Mouse (Mus musculus) kidney, postnatal 0 days (tissue): Measurements from ENCODE around the gene Reck. TPM values are rescaled to one million over a fixed set of nuclear protein-coding genes. Genes with fewer than 3 reads are reported as not detected.
A peak's percentile ranks its signal among the peaks of the same experiment; 100 is the strongest.

ENCODE experiments used
- ATAC-seq: fragments of 200-750 bp; cut with Nextera tagmentation; replicated peaks from 2 replicates; pipeline ENCODE4 v1.8.0; 2017; ENCODE audit warnings: low read depth, moderate number of reproducible peaks, moderate TSS enrichment, moderate library complexity; ENCODE audit not compliant: low FRiP score
- DNase-seq: peaks from one replicate; pipeline ENCODE4 v3.0.0-alpha.2; 2016; ENCODE audit warnings: low spot score
- H3K27ac ChIP-seq: fragments of 300-500 bp; sonication (generic); 2 replicates; pipeline ENCODE4 v1.5.1; 2014; ENCODE audit warnings: mild to moderate bottlenecking
- H3K27me3 ChIP-seq: fragments of 300-500 bp; sonication (generic); 2 replicates; pipeline ENCODE4 v1.6.1; 2014; ENCODE audit warnings: low read length, mixed read lengths; ENCODE audit not compliant: insufficient read depth
- H3K36me3 ChIP-seq: fragments of 300-500 bp; sonication (generic); 2 replicates; pipeline ENCODE4 v1.6.1; 2014; ENCODE audit warnings: low read length, mixed read lengths; ENCODE audit not compliant: insufficient read depth
- H3K4me1 ChIP-seq: fragments of 300-500 bp; sonication (generic); replicated peaks from 2 replicates; pipeline ENCODE4 v1.6.1; 2014; ENCODE audit warnings: antibody characterized with exemption, low read length, mixed read lengths; ENCODE audit not compliant: insufficient read depth
- H3K4me2 ChIP-seq: fragments of 300-500 bp; sonication (generic); 2 replicates; pipeline ENCODE4 v1.6.1; 2014; ENCODE audit warnings: mild to moderate bottlenecking, low read length, moderate library complexity, mixed read lengths
- H3K4me3 ChIP-seq: fragments of 300-500 bp; sonication (generic); replicated peaks from 2 replicates; pipeline ENCODE4 v1.5.1; 2014; ENCODE audit warnings: low read depth, low read length
- H3K9ac ChIP-seq: fragments of 300-500 bp; sonication (generic); 2 replicates; pipeline ENCODE4 v1.6.1; 2014; ENCODE audit warnings: low read depth, low read length
- H3K9me3 ChIP-seq: fragments of 300-500 bp; sonication (generic); replicated peaks from 2 replicates; pipeline ENCODE4 v1.6.1; 2016; ENCODE audit warnings: low read length, inconsistent platforms, mixed read lengths
- CTCF ChIP-seq: IDR thresholded peaks from 2 replicates; pipeline ENCODE4 v1.5.1; 2016; ENCODE audit warnings: antibody characterized with exemption, low read depth, mild to moderate bottlenecking, moderate library complexity
- WGBS: fragments of 180-500 bp; shearing (Covaris S2); extraction: QIAGEN DNeasy Blood & Tissue Kit; methylation state at CpG from one replicate; pipeline ENCODE4 v1.1.7; 2014; 5-methylcytosine and 5-hydroxymethylcytosine counted together
- polyA plus RNA-seq: library from polyadenylated mRNA; unstranded; fragments of >200 nt; fragmentation: Nextera tagmentation; extraction: Ambion mirVana; gene quantifications from 2 replicates; pipeline ENCODE4 v1.2.1, GENCODE M21; 2015

Reck gene
- polyA plus RNA-seq, 1 experiment from 2014 or later: 20.2 TPM

- H3K4me3 ChIP-seq: no peak overlapping the region
- DNase-seq (peak; percentile 64), ATAC-seq (no peak)
- H3K4me2 ChIP-seq: peak overlapping the region; percentile 93
- no peak overlapping the region for H3K27ac ChIP-seq
- H3K4me1 ChIP-seq: 0 out of 2 replicates have a peak, but pooled peaks cover 13% of the 10 kb centered on the region
- no peak overlapping the region for H3K9ac ChIP-seq
- H3K27me3 ChIP-seq: no peaks in the 10 kb centered on the region
- WGBS: 47% methylated on average over 9 of the region's 9 CpGs
- no peaks in the 10 kb centered on the region for H3K36me3 ChIP-seq
- H3K9me3 ChIP-seq: no peaks in the 10 kb centered on the region
- TF ChIP-seq CTCF: no peak
These were observed 84.3 kb downstream of the Reck start for GRCm38 (mm10) chr4:43959523-43960179.

DNA sequence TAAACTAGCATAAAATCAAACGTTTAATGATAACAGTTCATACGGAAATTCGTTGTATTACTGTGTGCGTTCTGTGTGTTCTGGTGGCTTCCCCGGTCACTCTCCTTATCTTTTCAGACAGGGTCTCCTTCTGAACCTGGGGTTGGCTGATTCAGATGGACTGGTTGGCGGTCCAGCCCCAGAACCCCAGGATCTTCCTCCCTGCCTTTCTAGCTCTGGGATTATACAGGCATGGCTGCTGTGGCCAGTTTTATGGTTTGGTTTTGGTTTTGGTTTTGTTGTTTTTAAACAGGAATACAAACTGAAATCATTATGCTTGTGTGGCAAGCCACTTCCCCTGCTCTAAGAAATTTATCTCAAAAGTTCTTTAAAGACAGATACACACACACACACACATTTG is 84.9 kb downstream of the Reck start:
- ATAC-seq (no peak), DNase-seq (no peak)
- H3K4me3 ChIP-seq: no peak overlapping the region
- no peak overlapping the region for H3K9ac ChIP-seq
- H3K27me3 ChIP-seq: no peaks in the 10 kb centered on the region
- peaks cover 17% of the 10 kb centered on the region for H3K4me1 ChIP-seq
- 85% methylated on average over 6 of the region's 6 CpGs for WGBS
- H3K9me3 ChIP-seq: no peaks in the 10 kb centered on the region
- TF ChIP-seq CTCF: no peak
- no peak overlapping the region for H3K27ac ChIP-seq
- H3K36me3 ChIP-seq: no peaks in the 10 kb centered on the region
- no peak overlapping the region for H3K4me2 ChIP-seq

DNA sequence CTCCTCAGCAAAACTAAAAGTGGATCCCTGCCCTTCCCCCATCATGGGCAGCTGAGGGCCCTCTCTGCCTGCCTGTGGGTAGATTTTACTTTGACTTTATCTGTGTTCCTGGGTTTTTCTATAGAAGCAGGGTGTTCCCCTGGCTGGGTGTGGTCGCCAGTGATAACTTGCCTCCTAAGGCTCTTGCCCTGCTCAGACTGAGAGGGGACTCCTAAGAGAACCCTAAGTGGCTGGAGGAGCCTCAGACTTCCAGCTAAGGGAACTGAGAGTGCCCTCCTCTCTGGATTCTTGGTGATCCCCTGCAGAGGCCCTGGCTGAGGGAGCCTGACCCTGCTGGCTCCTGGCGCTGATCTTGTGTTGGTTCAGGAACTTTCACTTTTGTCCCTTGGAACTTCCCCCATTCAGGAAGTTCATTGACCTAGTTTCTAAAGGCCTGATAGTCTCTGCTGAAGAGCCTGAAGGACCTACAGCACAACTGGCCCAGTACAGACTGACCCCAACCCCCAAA is 89.0 kb downstream of the Reck start:
- Histone ChIP-seq H3K9ac (0 out of 2 replicates have a peak overlapping the region, but pooled peaks have one; percentile 31), H3K27ac (no peak overlapping the region), H3K27me3 (no peaks in the 10 kb centered on the region), H3K9me3 (no peaks in the 10 kb centered on the region), H3K4me3 (no peak overlapping the region), H3K4me2 (no peak overlapping the region), H3K36me3 (no peaks in the 10 kb centered on the region), H3K4me1 (peaks cover 25% of the 10 kb centered on the region)
- DNase-seq (peak; percentile 23), ATAC-seq (no peak)
- no peak for TF ChIP-seq CTCF
- WGBS: 46% methylated on average over 2 of the region's 2 CpGs

GRCm38 (mm10) chr4:43964951-43965684 is 89.8 kb downstream of the Reck start:
- DNase-seq: peak; percentile 31
- WGBS: 32% methylated on average over 4 of the region's 4 CpGs
- Histone ChIP-seq H3K36me3 (no peaks in the 10 kb centered on the region), H3K9ac (no peak overlapping the region), H3K27ac (peak overlapping the region; percentile 20; the same call in 1 of the 2 replicates), H3K27me3 (no peaks in the 10 kb centered on the region), H3K4me2 (no peak overlapping the region), H3K4me3 (no peak overlapping the region), H3K4me1 (peaks cover 27% of the 10 kb centered on the region), H3K9me3 (no peaks in the 10 kb centered on the region)
- no peak; the same call in 1 of the 2 replicates for ATAC-seq
- TF ChIP-seq CTCF: no peak

DNA sequence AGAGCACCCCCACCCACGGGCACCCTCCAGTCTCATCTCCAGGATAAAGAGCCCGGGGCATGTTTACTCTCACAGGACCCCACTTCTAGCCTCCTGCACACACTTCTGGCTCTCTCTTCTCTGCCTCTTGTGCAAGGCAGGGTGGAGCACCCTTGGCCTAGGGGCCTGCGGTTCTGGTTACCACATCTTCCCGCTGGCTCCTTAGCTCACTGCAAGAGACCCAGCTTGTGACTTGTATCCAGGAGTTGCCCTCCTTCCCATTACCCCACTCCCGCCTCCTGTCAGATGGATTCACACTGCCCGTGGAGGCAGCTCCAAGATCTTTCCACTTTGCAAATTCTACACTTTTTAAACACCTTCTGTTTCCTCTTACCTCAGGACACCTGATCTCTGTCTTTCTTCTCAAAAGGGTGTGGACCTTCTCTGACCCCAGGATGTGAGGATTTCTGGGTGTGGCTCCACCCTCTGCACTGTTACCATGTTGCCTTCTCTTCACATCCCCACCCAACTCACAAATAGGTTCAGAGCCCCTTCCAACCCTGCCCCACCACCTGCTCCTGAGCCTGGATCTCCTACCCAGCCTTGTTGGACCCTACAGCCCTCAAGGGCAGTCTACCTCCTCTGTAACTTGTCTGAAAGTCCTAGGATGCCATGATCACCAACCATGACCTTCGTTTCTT is 90.7 kb downstream of the Reck start:
- no peak overlapping the region for H3K27ac ChIP-seq

GRCm38 (mm10) chr4:43968650-43969049 is 93.3 kb downstream of the Reck start:
- Histone ChIP-seq H3K27me3 (no peaks in the 10 kb centered on the region), H3K4me3 (no peak overlapping the region), H3K9me3 (no peaks in the 10 kb centered on the region), H3K4me1 (peaks cover 41% of the 10 kb centered on the region), H3K4me2 (no peak overlapping the region), H3K36me3 (no peaks in the 10 kb centered on the region), H3K9ac (no peak overlapping the region), H3K27ac (peak overlapping the region; percentile 54)
- no peak for TF ChIP-seq CTCF
- DNase-seq (peak; percentile 67), ATAC-seq (peak; percentile 35; the same call in 1 of the 2 replicates)
- 44% methylated on average over 13 of the region's 13 CpGs for WGBS

More for the DNA sequence above, 90.7 kb downstream of the Reck start:
- Histone ChIP-seq H3K9ac (no peak overlapping the region), H3K36me3 (no peaks in the 10 kb centered on the region), H3K9me3 (no peaks in the 10 kb centered on the region), H3K4me1 (peaks cover 27% of the 10 kb centered on the region), H3K27me3 (no peaks in the 10 kb centered on the region), H3K4me2 (no peak overlapping the region), H3K4me3 (no peak overlapping the region)
- TF ChIP-seq CTCF: no peak
- WGBS: 86% methylated on average over 7 of the region's 7 CpGs
- DNase-seq: no peak
- ATAC-seq: no peak
